Mouse (Mus musculus): Measurements from ENCODE around the gene Plk3. TPM values are rescaled to one million over a fixed set of nuclear protein-coding genes. Genes with fewer than 3 reads are reported as not detected.
A peak's percentile ranks its signal among the peaks of the same experiment; 100 is the strongest.

Gene Plk3
- total RNA-seq, 2 experiments from 2014 or later = 14.1 to 42.2 TPM

DNA sequence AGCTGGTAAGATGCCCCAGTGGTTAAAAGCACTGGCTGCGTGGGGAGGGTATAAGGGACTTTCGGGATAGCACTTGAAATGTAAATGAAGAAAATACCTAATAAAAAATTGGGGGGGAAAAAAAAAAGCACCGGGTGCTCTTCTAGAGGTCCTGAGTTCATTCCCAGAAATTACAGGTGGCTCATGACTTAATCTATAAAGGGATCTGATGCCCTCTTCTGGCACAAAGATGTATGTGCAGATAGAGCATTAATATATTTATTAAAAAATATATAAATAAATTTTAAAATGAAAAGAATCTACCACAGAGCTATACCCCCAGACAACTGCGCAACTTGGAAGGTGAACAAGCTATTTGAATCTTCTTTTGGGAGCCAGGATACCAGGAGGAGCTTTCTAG lies 6.8 kb upstream of the Plk3 start:
- no peak for DNase-seq (ENCODE audit: low spot score in 2 of 2)

- no peak for DNase-seq (ENCODE audit: low spot score in 2 of 2)
Measured at GRCm38 (mm10) chr4:117139217-117139612, 5.5 kb upstream of the Plk3 start.

- DNase-seq (ENCODE audit: low spot score in 2 of 2) = no peak
Measured at GRCm38 (mm10) chr4:117138295-117139216, 4.8 kb upstream of the Plk3 start.

- no peak for DNase-seq (ENCODE audit: low spot score in 2 of 2)
Measured at GRCm38 (mm10) chr4:117136034-117136433, 2.3 kb upstream of the Plk3 start.

GRCm38 (mm10) chr4:117134601-117134995 lies 835 bp upstream of the Plk3 start:
- no peak for DNase-seq (ENCODE audit: low spot score in 2 of 2)

DNA sequence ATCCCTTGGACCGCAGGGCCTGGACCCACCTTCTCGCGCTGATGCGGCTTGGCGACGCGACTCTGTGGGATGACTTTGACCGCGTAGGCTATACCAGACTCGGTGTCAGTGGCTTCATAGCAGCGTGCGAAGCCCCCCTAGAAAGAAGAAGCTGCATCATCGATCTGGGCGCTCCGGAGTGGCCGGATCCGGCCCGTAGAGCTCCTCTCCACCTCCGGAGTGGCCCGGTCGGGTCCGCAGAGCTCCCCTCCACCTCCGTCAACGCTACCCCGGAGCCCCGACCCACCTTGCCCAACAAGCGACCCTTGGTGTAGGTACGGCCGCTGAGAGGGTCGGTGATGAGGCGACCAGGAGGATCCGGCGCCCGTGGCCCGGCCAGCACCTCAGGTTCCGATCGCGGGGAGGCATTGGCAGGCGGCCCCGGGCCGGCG lies 382 bp downstream of the Plk3 start:
- DNase-seq (ENCODE audit: low spot score in 2 of 2) = no peak

GRCm38 (mm10) chr4:117132794-117133143 lies 994 bp downstream of the Plk3 start:
- no peak for DNase-seq (ENCODE audit: low spot score in 2 of 2)

- DNase-seq (ENCODE audit: low spot score in 2 of 2) = no peak
Measured at GRCm38 (mm10) chr4:117131890-117132793, 1.6 kb downstream of the Plk3 start.

DNA sequence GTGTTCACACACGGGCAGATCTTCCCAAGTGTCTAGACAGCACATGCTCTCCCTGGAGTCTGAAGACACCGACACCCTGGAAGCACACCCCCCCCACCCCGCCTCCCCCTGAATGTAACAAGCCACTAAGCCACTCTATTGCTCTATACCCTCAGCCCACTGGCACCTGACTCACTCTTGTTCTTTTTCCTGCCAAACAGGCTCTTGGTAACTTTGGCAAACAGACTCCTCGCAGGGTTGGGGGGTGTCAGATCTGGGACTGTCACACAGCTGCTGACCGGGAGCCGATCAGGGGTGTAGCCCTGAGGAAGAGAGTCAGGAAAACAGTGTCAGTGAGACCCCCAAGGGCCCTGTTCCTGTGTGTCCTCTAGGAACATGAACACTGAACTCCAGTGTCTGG lies 2.6 kb downstream of the Plk3 start:
- DNase-seq (ENCODE audit: low spot score in 2 of 2) = no peak

- DNase-seq (ENCODE audit: low spot score in 2 of 2) = no peak
Measured at GRCm38 (mm10) chr4:117130790-117131189, 3.0 kb downstream of the Plk3 start.

- DNase-seq (ENCODE audit: low spot score in 2 of 2) = no peak
Measured at GRCm38 (mm10) chr4:117127991-117128686, 5.6 kb downstream of the Plk3 start.

DNA sequence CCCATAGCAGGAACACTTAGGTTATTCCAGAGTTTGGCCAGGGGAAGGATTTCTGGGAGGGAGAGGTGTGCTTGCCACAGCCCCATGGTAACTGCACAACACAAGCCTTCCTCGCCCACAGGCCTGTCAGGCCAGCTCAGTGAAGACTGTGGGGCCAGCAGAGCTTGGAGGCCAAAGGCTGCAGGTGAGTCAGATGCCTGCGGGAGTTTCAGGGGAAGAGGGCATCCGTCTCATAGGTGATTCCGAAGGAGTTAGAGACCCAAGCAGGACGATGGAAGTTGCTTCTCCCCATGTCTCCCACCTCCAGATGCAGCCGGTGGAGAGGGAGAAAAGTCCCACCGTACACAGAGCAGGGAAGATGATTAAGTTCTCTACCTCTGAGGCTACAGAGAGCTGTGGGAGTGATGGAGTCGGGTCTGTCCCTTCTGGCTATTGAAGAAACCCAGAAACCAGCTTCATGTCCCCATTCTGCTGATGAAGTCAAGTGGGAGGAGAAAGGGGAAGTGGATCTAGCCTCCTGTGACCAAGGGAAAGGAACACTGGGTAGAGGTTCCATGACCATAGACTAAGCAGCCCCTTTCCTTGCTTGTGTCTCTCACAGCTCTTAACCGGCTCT lies 7.0 kb downstream of the Plk3 start, which contains the start of gene Tctex1d4:
Gene Tctex1d4 (plus strand): TSS at position 120 of the 616 bp plus-strand sequence.
- no peak for DNase-seq (ENCODE audit: low spot score in 2 of 2)

DNA sequence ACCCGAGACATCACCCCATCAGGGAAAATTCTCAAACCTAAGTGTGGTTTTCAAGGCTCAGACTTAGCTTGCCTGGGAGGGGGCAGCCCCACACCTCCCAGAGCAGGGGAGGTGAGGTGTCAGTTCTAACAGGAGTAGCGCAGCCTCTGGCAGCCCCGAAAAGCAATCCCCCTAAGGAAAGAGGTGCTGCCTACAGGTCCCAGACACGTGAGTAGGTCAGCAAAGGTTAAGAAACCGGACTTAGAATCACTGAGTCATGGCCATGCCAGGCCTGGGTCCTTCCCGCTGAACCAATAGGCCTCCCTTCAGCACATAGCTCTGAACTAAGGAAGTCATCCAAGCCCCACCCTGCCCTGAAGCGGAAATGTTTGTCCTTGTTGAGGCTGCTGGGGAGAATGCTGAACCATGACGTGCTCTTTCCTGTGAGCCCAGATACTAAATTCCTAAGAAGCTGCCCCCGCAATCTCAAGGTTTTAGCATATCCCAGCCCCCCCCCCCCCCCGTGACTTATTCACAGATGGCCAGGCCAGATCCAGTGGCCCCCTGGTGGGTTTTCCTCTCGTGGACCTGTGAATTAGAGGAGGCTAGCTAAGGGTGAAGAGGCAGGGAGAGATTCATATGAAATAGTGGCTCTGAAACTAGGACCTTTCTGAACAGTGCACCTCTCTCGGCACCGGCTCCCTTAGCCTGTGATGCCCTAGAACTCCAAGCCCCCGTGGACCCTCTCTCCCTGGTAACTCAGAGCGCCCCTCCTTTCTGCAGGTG lies 7.7 kb downstream of the Plk3 start:
- peak; percentile 45 to 56 for DNase-seq (ENCODE audit: low spot score in 2 of 2)

DNA sequence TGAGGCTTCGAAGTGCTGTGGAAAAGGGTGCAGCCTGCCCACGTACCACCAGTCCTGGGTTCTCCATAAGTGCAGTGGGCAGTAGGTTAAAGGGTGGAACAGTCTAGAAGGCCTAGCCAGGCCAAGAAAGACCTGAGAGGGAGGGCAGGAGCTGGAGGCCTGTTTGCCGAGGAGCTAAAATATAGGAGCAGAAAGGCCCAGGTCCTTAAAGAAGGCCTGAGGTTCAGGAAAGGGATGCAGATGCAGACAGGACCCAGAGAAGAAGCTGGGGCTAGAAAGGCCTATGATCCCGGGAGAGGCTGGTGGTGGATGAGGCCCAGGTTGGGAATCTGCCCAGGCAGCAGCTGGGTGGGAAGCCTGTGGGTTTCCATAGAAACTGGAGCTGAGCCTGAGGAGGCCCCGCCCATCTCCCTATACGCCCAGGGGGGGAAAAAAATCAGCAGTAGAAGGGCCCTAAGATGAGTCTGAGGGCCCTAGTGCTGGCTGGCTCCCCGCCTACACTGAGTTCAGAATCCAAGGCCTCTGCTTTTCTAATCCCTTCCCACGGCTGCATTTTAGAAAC lies 8.3 kb downstream of the Plk3 start, which contains the start of gene Btbd19:
Gene Btbd19 (minus strand): TSS at position 378 of the 562 bp plus-strand sequence.
- peak; percentile 32 to 45 for DNase-seq (ENCODE audit: low spot score in 2 of 2)

GRCm38 (mm10) chr4:117124518-117125347 lies 9.0 kb downstream of the Plk3 start:
- DNase-seq (ENCODE audit: low spot score in 2 of 2) = no peak

DNA sequence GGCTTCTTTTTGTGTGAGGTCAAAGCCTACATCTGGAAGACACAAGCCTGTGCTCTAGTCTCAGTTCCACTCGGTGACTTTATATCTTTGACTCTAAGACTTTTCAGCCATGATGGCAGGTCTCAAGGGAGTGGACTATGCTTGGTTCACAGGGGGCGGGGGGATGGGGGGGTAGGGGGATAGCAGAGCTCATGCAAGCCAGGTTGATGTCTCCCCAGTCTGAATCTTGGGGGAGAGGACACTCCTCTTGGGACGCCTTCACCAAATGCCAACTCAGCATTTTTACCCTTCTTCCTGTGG lies 9.6 kb downstream of the Plk3 start:
- no peak for DNase-seq (ENCODE audit: low spot score in 2 of 2)

DNA sequence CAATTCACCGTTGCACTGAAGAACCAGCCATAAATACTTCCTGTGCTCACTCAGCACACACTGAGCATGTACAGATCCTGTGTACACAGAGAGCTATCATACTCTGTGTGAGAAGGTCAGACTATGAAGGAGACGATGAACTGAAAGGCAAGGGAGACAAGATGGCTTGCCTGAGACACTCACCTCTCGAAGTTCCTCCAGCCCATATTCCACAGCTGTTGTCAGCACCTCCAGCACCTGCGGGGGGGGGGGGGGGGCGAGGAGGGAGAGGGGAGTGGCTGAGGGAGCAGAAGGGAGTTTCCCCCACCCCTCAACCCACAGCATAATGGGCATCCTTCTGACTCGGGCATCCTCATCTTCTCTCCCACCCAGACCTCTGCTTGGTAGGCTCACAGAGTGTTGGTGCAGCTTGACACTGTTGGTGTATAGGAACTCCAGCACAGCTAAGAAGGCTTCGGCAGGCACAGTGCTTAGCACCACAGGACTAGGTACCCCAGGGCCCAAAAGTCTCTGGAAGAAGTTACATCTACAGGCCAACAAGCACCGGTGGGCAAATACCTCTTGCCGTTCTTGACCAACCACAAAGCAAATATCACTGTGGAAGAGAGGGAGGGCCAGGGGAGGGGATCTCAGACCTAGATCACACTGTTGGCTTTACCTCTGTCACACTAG lies 10.1 kb downstream of the Plk3 start:
- no peak for DNase-seq (ENCODE audit: low spot score in 2 of 2)

DNA sequence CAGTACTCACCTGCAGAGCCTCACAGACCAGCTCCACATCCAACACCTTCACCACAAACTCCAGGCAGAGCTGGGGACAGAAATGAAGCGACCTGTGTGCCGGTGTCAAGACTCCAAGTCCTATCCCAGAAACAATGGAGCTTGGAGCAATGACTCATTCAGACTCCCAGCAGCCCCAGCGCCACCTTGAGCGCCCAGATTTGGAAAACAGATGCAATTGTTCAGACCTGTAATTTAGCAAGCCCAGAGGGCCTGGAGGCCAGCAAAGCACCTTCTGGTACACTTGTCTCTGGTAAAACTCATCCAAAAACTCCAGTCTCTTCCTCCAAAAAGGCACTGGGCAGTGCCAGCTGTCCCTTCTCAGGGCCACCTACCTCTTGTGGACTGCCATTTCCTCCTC lies 11.6 kb downstream of the Plk3 start:
- no peak for DNase-seq (ENCODE audit: low spot score in 2 of 2)
